Mouse (Mus musculus): ENCODE results near the gene Gfpt1.
"Not testable (repeated sequence)": the region's sequence is repeated elsewhere in the genome, so short reads cannot be mapped to it uniquely, and the experiment has no call there.

Gfpt1 gene

GRCm38 (mm10) chr6:87042004-87042336 is 676 bp upstream of the Gfpt1 start:
- no peak for DNase-seq (ENCODE audit: low spot score)

GRCm38 (mm10) chr6:87043131-87043516 is 478 bp downstream of the Gfpt1 start:
- DNase-seq (ENCODE audit: low spot score) = no peak

GRCm38 (mm10) chr6:87044895-87045294 is 2.2 kb downstream of the Gfpt1 start:
- no peak for DNase-seq (ENCODE audit: low spot score)

GRCm38 (mm10) chr6:87045507-87045906 is 2.9 kb downstream of the Gfpt1 start:
- no peak for DNase-seq (ENCODE audit: low spot score)

GRCm38 (mm10) chr6:87048712-87049111 is 6.1 kb downstream of the Gfpt1 start:
- DNase-seq (ENCODE audit: low spot score) = not testable (repeated sequence)

- no peak for DNase-seq (ENCODE audit: low spot score)
These were observed 9.3 kb downstream of the Gfpt1 start for GRCm38 (mm10) chr6:87051886-87052425.

- no peak for DNase-seq (ENCODE audit: low spot score)
These were observed 11.5 kb downstream of the Gfpt1 start for GRCm38 (mm10) chr6:87054193-87054592.

- DNase-seq (ENCODE audit: low spot score) = no peak
These were observed 17.1 kb downstream of the Gfpt1 start for GRCm38 (mm10) chr6:87059754-87060153.

GRCm38 (mm10) chr6:87063586-87063985 is 20.9 kb downstream of the Gfpt1 start:
- DNase-seq (ENCODE audit: low spot score) = no peak

- DNase-seq (ENCODE audit: low spot score) = no peak
These were observed 25.6 kb downstream of the Gfpt1 start for GRCm38 (mm10) chr6:87068209-87068608.

- DNase-seq (ENCODE audit: low spot score) = no peak
These were observed 26.7 kb downstream of the Gfpt1 start for GRCm38 (mm10) chr6:87069195-87069900.

GRCm38 (mm10) chr6:87070641-87071040 is 28.0 kb downstream of the Gfpt1 start:
- DNase-seq (ENCODE audit: low spot score) = no peak

GRCm38 (mm10) chr6:87072759-87073158 is 30.1 kb downstream of the Gfpt1 start:
- DNase-seq (ENCODE audit: low spot score) = no peak

GRCm38 (mm10) chr6:87075092-87075685 is 32.5 kb downstream of the Gfpt1 start:
- no peak for DNase-seq (ENCODE audit: low spot score)

GRCm38 (mm10) chr6:87079457-87079856 is 36.8 kb downstream of the Gfpt1 start:
- no peak for DNase-seq (ENCODE audit: low spot score)

- DNase-seq (ENCODE audit: low spot score) = no peak
These were observed 42.4 kb downstream of the Gfpt1 start for GRCm38 (mm10) chr6:87085026-87085425.

GRCm38 (mm10) chr6:87088356-87088755 is 45.7 kb downstream of the Gfpt1 start:
- no peak for DNase-seq (ENCODE audit: low spot score)

GRCm38 (mm10) chr6:87090877-87091276 is 48.2 kb downstream of the Gfpt1 start:
- DNase-seq (ENCODE audit: low spot score) = no peak

GRCm38 (mm10) chr6:87092476-87092875 is 49.8 kb downstream of the Gfpt1 start:
- DNase-seq (ENCODE audit: low spot score) = no peak

- not testable (repeated sequence) for DNase-seq (ENCODE audit: low spot score)
These were observed 51.0 kb downstream of the Gfpt1 start for GRCm38 (mm10) chr6:87093631-87094030.

GRCm38 (mm10) chr6:87099261-87099660 is 56.6 kb downstream of the Gfpt1 start:
- no peak for DNase-seq (ENCODE audit: low spot score)

- DNase-seq (ENCODE audit: low spot score) = no peak
These were observed 57.1 kb downstream of the Gfpt1 start for GRCm38 (mm10) chr6:87099671-87100296.

- no peak for DNase-seq (ENCODE audit: low spot score)
These were observed 57.8 kb downstream of the Gfpt1 start for GRCm38 (mm10) chr6:87100297-87101020.

All from testis, postnatal 14 days (tissue).